Mouse (Mus musculus): ENCODE measurements around the gene Tbc1d30.

Gene Tbc1d30

DNA sequence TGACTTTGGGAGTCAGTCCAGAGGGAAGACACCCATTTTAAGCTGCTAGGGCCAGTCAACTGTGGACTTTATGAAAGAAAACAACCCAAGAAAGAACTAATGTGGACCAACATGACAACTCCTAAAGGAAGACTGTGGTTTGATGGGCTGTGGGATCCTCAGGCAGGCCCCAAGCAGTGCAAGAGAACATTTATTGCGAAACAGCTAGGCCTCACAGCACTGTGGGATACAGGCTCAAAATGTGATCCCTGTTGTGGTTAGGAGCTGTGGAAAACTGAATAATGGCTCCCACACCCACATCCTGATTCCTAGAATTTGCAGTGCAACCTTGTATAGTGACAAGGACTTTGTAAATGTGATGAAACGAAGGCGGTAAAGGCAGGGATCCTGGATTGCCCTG, 134.3 kb downstream of the Tbc1d30 start:
- DNase-seq: no peak

Measured in thymus, postnatal 36 days (tissue).